Mouse (Mus musculus) forebrain, postnatal 0 days (tissue): ENCODE measurements at regions not wholly inside any gene's neighbourhood (a gene's known extent, or its start where the extent isn't known, plus 50 kb on each side); places are given as distances from the start of the nearest gene placed in this dataset.

Experiments used
- ATAC-seq: fragments of 200-750 bp; cut with Nextera tagmentation; 2 replicates; pipeline ENCODE4 v1.8.0; 2017; ENCODE audit warnings: mild to moderate bottlenecking, moderate library complexity
- DNase-seq: peaks from one replicate; pipeline ENCODE4 v3.0.0-alpha.2; 2015
- H3K27ac ChIP-seq: fragments of 300-500 bp; sonication (generic); 2 replicates; pipeline ENCODE4 v1.5.1; 2014; ENCODE audit warnings: low read depth, mild to moderate bottlenecking, antibody characterized with exemption, low read length, moderate library complexity, mixed read lengths
- H3K27me3 ChIP-seq: fragments of 300-500 bp; sonication (generic); 2 replicates; pipeline ENCODE4 v1.6.1; 2014; ENCODE audit warnings: mild to moderate bottlenecking, low read length, mixed read lengths; ENCODE audit not compliant: insufficient read depth
- H3K36me3 ChIP-seq: fragments of 300-500 bp; sonication (generic); 2 replicates; pipeline ENCODE4 v1.6.1; 2014; ENCODE audit warnings: mild to moderate bottlenecking, moderate library complexity; ENCODE audit not compliant: insufficient read depth
- H3K4me1 ChIP-seq: fragments of 300-500 bp; sonication (generic); 2 replicates; pipeline ENCODE4 v1.6.1; 2014; ENCODE audit warnings: antibody characterized with exemption; ENCODE audit not compliant: insufficient read depth
- H3K4me2 ChIP-seq: fragments of 300-500 bp; sonication (generic); 2 replicates; pipeline ENCODE4 v1.6.1; 2014; ENCODE audit warnings: low read depth, mild to moderate bottlenecking, moderate library complexity
- H3K4me3 ChIP-seq: fragments of 300-500 bp; sonication (generic); 2 replicates; pipeline ENCODE4 v1.5.1; 2014; ENCODE audit warnings: low read depth, low read length, mixed read lengths
- H3K9ac ChIP-seq: fragments of 300-500 bp; sonication (generic); 2 replicates; pipeline ENCODE4 v1.6.1; 2014; ENCODE audit warnings: mild to moderate bottlenecking
- H3K9me3 ChIP-seq: fragments of 300-500 bp; sonication (generic); 2 replicates; pipeline ENCODE4 v1.6.1; 2016; ENCODE audit warnings: low read length
- CTCF ChIP-seq: sonication (generic); IDR thresholded peaks from 2 replicates; pipeline ENCODE4 v1.5.1; 2016; ENCODE audit warnings: antibody characterized with exemption, control low read depth, low read depth
- WGBS: fragments of 180-500 bp; shearing (Covaris S2); extraction: QIAGEN DNeasy Blood & Tissue Kit; methylation state at CpG from one replicate; pipeline ENCODE4 v1.1.7; 2014; 5-methylcytosine and 5-hydroxymethylcytosine counted together

- TF ChIP-seq CTCF = no peak
- no peak for ATAC-seq
- H3K27ac ChIP-seq = no peak overlapping the region
- H3K9me3 ChIP-seq = no peaks in the 10 kb centered on the region
- no peak overlapping the region for H3K4me3 ChIP-seq
- no peak overlapping the region for H3K9ac ChIP-seq
- no peaks in the 10 kb centered on the region for H3K27me3 ChIP-seq
- no peak for DNase-seq
- no peaks in the 10 kb centered on the region for H3K36me3 ChIP-seq
- no peaks in the 10 kb centered on the region for H3K4me1 ChIP-seq
- 90% methylated on average over 5 of the region's 5 CpGs for WGBS
- no peak overlapping the region for H3K4me2 ChIP-seq
Measured at GRCm38 (mm10) chr8:49946919-49947612, 1103.3 kb upstream of the Tenm3 start.

GRCm38 (mm10) chr8:49932124-49932523 is 1088.4 kb upstream of the Tenm3 start:
- no peaks in the 10 kb centered on the region for H3K9me3 ChIP-seq
- no peaks in the 10 kb centered on the region for H3K27me3 ChIP-seq
- H3K9ac ChIP-seq = no peak overlapping the region
- H3K27ac ChIP-seq = no peak overlapping the region
- H3K36me3 ChIP-seq = no peaks in the 10 kb centered on the region
- WGBS = 96% methylated on average over 6 of the region's 6 CpGs
- H3K4me1 ChIP-seq = no peaks in the 10 kb centered on the region
- no peak for ATAC-seq
- H3K4me2 ChIP-seq = no peak overlapping the region
- H3K4me3 ChIP-seq = no peak overlapping the region
- DNase-seq = no peak
- no peak for TF ChIP-seq CTCF

- Histone ChIP-seq H3K9ac (no peak overlapping the region), H3K4me1 (no peaks in the 10 kb centered on the region), H3K27ac (no peak overlapping the region), H3K9me3 (no peaks in the 10 kb centered on the region), H3K4me3 (no peak overlapping the region), H3K4me2 (no peak overlapping the region), H3K36me3 (no peaks in the 10 kb centered on the region), H3K27me3 (no peaks in the 10 kb centered on the region)
- ATAC-seq (no peak), DNase-seq (no peak)
- TF ChIP-seq CTCF = no peak
- 9% methylated on average over 9 of the region's 9 CpGs for WGBS
Measured at GRCm38 (mm10) chr8:49926402-49927172, 1082.8 kb upstream of the Tenm3 start.

GRCm38 (mm10) chr8:49905099-49905498 is 1061.3 kb upstream of the Tenm3 start:
- H3K4me1 ChIP-seq = no peaks in the 10 kb centered on the region
- H3K9me3 ChIP-seq = no peaks in the 10 kb centered on the region
- no peak for TF ChIP-seq CTCF
- no peaks in the 10 kb centered on the region for H3K36me3 ChIP-seq
- H3K4me2 ChIP-seq = no peak overlapping the region
- no peak overlapping the region for H3K27ac ChIP-seq
- DNase-seq (no peak), ATAC-seq (no peak)
- H3K9ac ChIP-seq = no peak overlapping the region
- no peak overlapping the region for H3K4me3 ChIP-seq
- H3K27me3 ChIP-seq = no peaks in the 10 kb centered on the region

- 32% methylated on average over 6 of the region's 6 CpGs for WGBS
- no peaks in the 10 kb centered on the region for H3K9me3 ChIP-seq
Measured at GRCm38 (mm10) chr8:49902032-49902431, 1058.3 kb upstream of the Tenm3 start.

GRCm38 (mm10) chr8:49901601-49902000 is 1057.8 kb upstream of the Tenm3 start:
- DNase-seq (peak; percentile 16), ATAC-seq (no peak)
- Histone ChIP-seq H3K9ac (no peak overlapping the region), H3K36me3 (no peaks in the 10 kb centered on the region), H3K9me3 (no peaks in the 10 kb centered on the region), H3K27ac (no peak overlapping the region), H3K4me1 (no peaks in the 10 kb centered on the region), H3K4me2 (no peak overlapping the region), H3K27me3 (no peaks in the 10 kb centered on the region), H3K4me3 (no peak overlapping the region)
- 10% methylated on average over 9 of the region's 9 CpGs for WGBS
- no peak for TF ChIP-seq CTCF

More at GRCm38 (mm10) chr8:49902032-49902431, 1058.3 kb upstream of the Tenm3 start:
- no peak overlapping the region for H3K4me2 ChIP-seq
- no peak for DNase-seq
- H3K27ac ChIP-seq = no peak overlapping the region
- H3K36me3 ChIP-seq = no peaks in the 10 kb centered on the region
- no peak for TF ChIP-seq CTCF
- ATAC-seq = no peak
- H3K27me3 ChIP-seq = no peaks in the 10 kb centered on the region
- H3K4me3 ChIP-seq = no peak overlapping the region
- H3K9ac ChIP-seq = no peak overlapping the region
- no peaks in the 10 kb centered on the region for H3K4me1 ChIP-seq
